In the genomic region with DNA sequence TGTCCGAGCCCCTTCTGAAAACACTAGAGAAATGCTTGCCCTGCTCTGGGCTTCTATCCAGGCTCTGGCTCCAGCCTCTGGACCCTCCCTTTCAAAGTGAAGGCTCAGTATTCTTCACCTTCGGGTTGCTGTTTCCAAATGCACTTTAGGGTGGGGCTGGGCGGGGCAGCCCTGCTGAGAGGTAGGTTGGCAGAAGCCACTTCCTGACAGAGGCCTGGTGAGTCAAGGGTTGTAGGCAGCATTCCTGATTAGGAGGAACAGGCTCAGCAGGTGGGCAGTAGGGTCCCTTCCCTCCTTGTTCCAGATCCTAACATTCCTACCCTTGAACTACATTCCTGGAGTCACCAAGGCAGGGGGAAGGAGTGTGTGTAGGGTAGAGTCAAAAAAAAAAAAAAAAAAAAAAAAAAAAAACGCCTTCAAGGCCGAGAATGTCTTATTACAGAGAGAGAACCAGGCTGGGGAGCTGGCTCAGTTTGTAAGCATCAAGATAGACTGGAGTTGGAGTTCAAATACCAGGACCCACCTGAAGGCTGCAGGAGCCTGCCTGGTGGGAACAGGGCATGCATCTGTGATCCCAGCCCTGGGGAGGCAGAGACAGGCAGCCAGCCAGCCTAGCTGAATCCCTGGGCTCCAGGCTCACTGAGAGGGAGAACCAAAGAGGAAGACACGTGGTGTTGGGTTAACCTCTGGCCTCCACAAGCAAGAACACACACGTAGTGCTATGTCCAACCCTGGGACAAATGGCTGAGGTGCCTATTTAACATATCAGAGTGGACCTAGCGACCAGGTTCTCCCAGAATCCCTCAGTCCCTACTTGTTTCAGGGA, we compare ENCODE assay signal across 9 mouse cellular contexts. TPM values are rescaled to one million over a fixed set of nuclear protein-coding genes. Genes with fewer than 3 reads are reported as not detected.
DNase-seq lines count a peak whose midpoint lies in the region; ATAC-seq lines count a peak whose summit lies in the region.
"Had no signal": no experiment of that assay in that cellular context is flagged by ENCODE, and none has a peak within 500 bp of the region (broad histone marks: within the 10 kb centered on the region; RNA-seq: fewer than 3 reads in every experiment).

No protein-coding gene starts in this region.

- H3K4me1 ChIP-seq in heart, embryonic 10.5 days, result peaks cover 45% of the 10 kb centered on the region
- H3K4me1 ChIP-seq in limb, embryonic 15.5 days, result peaks cover 32% of the 10 kb centered on the region
- peaks cover 19% of the 10 kb centered on the region for H3K4me1 ChIP-seq in hindbrain, embryonic 13.5 days (replicated peaks)

- no peaks in the 10 kb centered on the region for H3K27me3 ChIP-seq in heart, embryonic 10.5 days (ENCODE audit: insufficient read depth, poor library complexity, severe bottlenecking)
- H3K27me3 ChIP-seq in limb, embryonic 15.5 days, result no peaks in the 10 kb centered on the region
- no peaks in the 10 kb centered on the region for H3K27me3 ChIP-seq in hindbrain, embryonic 13.5 days

- no peaks in the 10 kb centered on the region for H3K36me3 ChIP-seq in heart, embryonic 10.5 days
- H3K36me3 ChIP-seq in limb, embryonic 15.5 days, result no peaks in the 10 kb centered on the region
- H3K36me3 ChIP-seq in hindbrain, embryonic 13.5 days, result no peaks in the 10 kb centered on the region

- H3K4me2 ChIP-seq in limb, embryonic 15.5 days, result 0 out of 2 replicates have a peak overlapping the region, but pooled peaks have one; percentile 12
- H3K4me2 ChIP-seq in hindbrain, embryonic 13.5 days, result no peak overlapping the region

- ATAC-seq in limb, embryonic 15.5 days (ENCODE audit: insufficient number of reproducible peaks, low FRiP score, low TSS enrichment, low read depth), result peak; percentile 33
- peak; percentile 27; the same call in 1 of the 2 replicates for ATAC-seq in megakaryocyte-erythroid progenitor cell, adult 5-6 weeks (replicated peaks; ENCODE audit: low FRiP score, low TSS enrichment, poor library complexity, severe bottlenecking)
- no peak for ATAC-seq in hindbrain, embryonic 13.5 days (ENCODE audit: low FRiP score)

- no peaks in the 10 kb centered on the region for H3K9me3 ChIP-seq in heart, embryonic 10.5 days
- no peaks in the 10 kb centered on the region for H3K9me3 ChIP-seq in limb, embryonic 15.5 days
- H3K9me3 ChIP-seq in hindbrain, embryonic 13.5 days, result no peaks in the 10 kb centered on the region

- no peak overlapping the region for H3K9ac ChIP-seq in limb, embryonic 15.5 days
- no peak overlapping the region for H3K9ac ChIP-seq in hindbrain, embryonic 13.5 days

- WGBS in heart, embryonic 10.5 days, result 42% methylated on average over 8 of the region's 8 CpGs
- 35% methylated on average over 8 of the region's 8 CpGs for WGBS in limb, embryonic 15.5 days
- 54% methylated on average over 8 of the region's 8 CpGs for WGBS in hindbrain, embryonic 13.5 days

- intact Hi-C loops in heart, postnatal 10 days (cut with DNase I), result no loop called here

- DNase-seq in heart, embryonic 10.5 days (ENCODE audit: low spot score), result no peak
- no peak for DNase-seq in heart, postnatal 10 days
- peak; percentile 86 for DNase-seq in ES-CJ7 (ENCODE audit: low read depth, low spot score)
- no peak for DNase-seq in frontal cortex, postnatal 10 days (ENCODE audit: low spot score in 2 of 2)
- DNase-seq in cerebellum, adult 18-20 months, result no peak
- DNase-seq: cerebellum, postnatal 14 days had no signal

- H3K4me3 ChIP-seq in heart, embryonic 10.5 days, result no peak overlapping the region
- no peak overlapping the region for H3K4me3 ChIP-seq in limb, embryonic 15.5 days
- H3K4me3 ChIP-seq in hindbrain, embryonic 13.5 days, result no peak overlapping the region

- H3K27ac ChIP-seq in heart, embryonic 10.5 days, result peak overlapping the region; percentile 56; the same call in 1 of the 2 replicates
- peak overlapping the region; percentile 79 for H3K27ac ChIP-seq in limb, embryonic 15.5 days
- no peak overlapping the region for H3K27ac ChIP-seq in hindbrain, embryonic 13.5 days

RNA-seq across cellular contexts. Expression of a gene that starts 5.4 kb away (rescaled TPM):
- polyA plus RNA-seq in heart, embryonic 10.5 days (2016; fragmentation: Nextera tagmentation; extraction: Ambion mirVana), result 47.1 and 55.5 TPM in 2 replicates
- 10 to 100 TPM; 40.4 to 46.2 TPM for total RNA-seq in heart, postnatal 10 days (2021)
- 138 and 152 TPM in 2 replicates for polyA plus RNA-seq in limb, embryonic 15.5 days (2015; fragmentation: Nextera tagmentation; extraction: Ambion mirVana)
- 9.0 and 16.3 TPM in 2 replicates for total RNA-seq in megakaryocyte-erythroid progenitor cell, adult 5-6 weeks (2014; fragmentation: Nextera tagmentation)
- total RNA-seq in megakaryocyte-erythroid progenitor cell, adult 5-6 weeks (2017), result 13.8 TPM in 2 replicates
- polyA plus RNA-seq in hindbrain, embryonic 13.5 days (2015; fragmentation: Nextera tagmentation; extraction: Ambion mirVana), result 31.6 and 32.4 TPM in 2 replicates

RNA-seq across cellular contexts. Expression of a gene that starts 23.4 kb away (rescaled TPM):
- polyA plus RNA-seq in heart, embryonic 10.5 days (2016; fragmentation: Nextera tagmentation; extraction: Ambion mirVana), result 19.1 and 21.6 TPM in 2 replicates
- total RNA-seq in heart, postnatal 10 days (2021), result 10 to 100 TPM; 25.4 to 25.7 TPM
- 16.7 and 17.9 TPM in 2 replicates for polyA plus RNA-seq in limb, embryonic 15.5 days (2015; fragmentation: Nextera tagmentation; extraction: Ambion mirVana)
- total RNA-seq in megakaryocyte-erythroid progenitor cell, adult 5-6 weeks (2014; fragmentation: Nextera tagmentation), result 30.2 and 47.7 TPM in 2 replicates
- 6.5 and 10.4 TPM in 2 replicates for total RNA-seq in megakaryocyte-erythroid progenitor cell, adult 5-6 weeks (2017)
- polyA plus RNA-seq in hindbrain, embryonic 13.5 days (2015; fragmentation: Nextera tagmentation; extraction: Ambion mirVana), result 180 and 193 TPM in 2 replicates
